Mouse (Mus musculus): ENCODE results near the gene Pold3. TPM values are rescaled to one million over a fixed set of nuclear protein-coding genes. Genes with fewer than 3 reads are reported as not detected.

Pold3 gene
- polyA plus RNA-seq, 1 experiment from 2014 or later: 43.1 TPM

Other genes with a start within 250 kb of the Pold3 start
- gene Rnf169, start 141.1 kb downstream of the Pold3 start, polyA plus RNA-seq (2014; fragmentation: Nextera tagmentation; extraction: Ambion mirVana): 5.3 and 5.8 TPM in 2 replicates
- 0.31 and 0.67 TPM in 2 replicates for gene Chrdl2, start 115.4 kb downstream of the Pold3 start, polyA plus RNA-seq (2014; fragmentation: Nextera tagmentation; extraction: Ambion mirVana)
- gene Lipt2, start 37.7 kb upstream of the Pold3 start, polyA plus RNA-seq (2014; fragmentation: Nextera tagmentation; extraction: Ambion mirVana): 19.2 and 20.2 TPM in 2 replicates
- 0.30 and 0.50 TPM in 2 replicates for gene Kcne3, start 54.9 kb upstream of the Pold3 start, polyA plus RNA-seq (2014; fragmentation: Nextera tagmentation; extraction: Ambion mirVana)
- gene Pgm2l1, start 105.8 kb upstream of the Pold3 start, polyA plus RNA-seq (2014; fragmentation: Nextera tagmentation; extraction: Ambion mirVana): 29.0 and 29.1 TPM in 2 replicates
- gene P4ha3, start 164.0 kb upstream of the Pold3 start, polyA plus RNA-seq (2014; fragmentation: Nextera tagmentation; extraction: Ambion mirVana): 10.5 and 12.6 TPM in 2 replicates

Measured in hindbrain, embryonic 14.5 days (tissue).